Comparison of ENCODE assay signal across 8 mouse cellular contexts in genomic region chr1:143738811-143739210, GRCm38 (mm10). TPM values are rescaled to one million over a fixed set of nuclear protein-coding genes. Genes with fewer than 3 reads are reported as not detected.
DNase-seq lines count a peak whose midpoint lies in the region; ATAC-seq and TF ChIP-seq lines count a peak whose summit lies in the region.

No protein-coding gene starts in this region.

- no peak for ATAC-seq in stomach, embryonic 15.5 days (ENCODE audit: insufficient read depth, low FRiP score, low read depth)

- DNase-seq in kidney, adult 9 months: peak; percentile 14
- no peak for DNase-seq in kidney, postnatal 25 days
- peak; percentile 4 for DNase-seq in hindbrain, embryonic 10.5 days (ENCODE audit: low spot score)
- peak; percentile 10 for DNase-seq in lung, postnatal 25 days (ENCODE audit: low spot score)
- DNase-seq in cerebellum, adult 18-20 months: no peak
- DNase-seq in layer of hippocampus, adult 9-10 months (ENCODE audit: low spot score): no peak

- 32% methylated on average over 11 of the region's 11 CpGs for WGBS in hindbrain, embryonic 10.5 days
- WGBS in stomach, embryonic 15.5 days: 21% methylated on average over 11 of the region's 11 CpGs

- peak overlapping the region; percentile 96 for H3K4me3 ChIP-seq in bone marrow macrophage, adult 2 months (ENCODE audit: insufficient read depth, low read length)
- peak overlapping the region; percentile 86 for H3K4me3 ChIP-seq in hindbrain, embryonic 10.5 days
- peak overlapping the region; percentile 75 for H3K4me3 ChIP-seq in stomach, embryonic 15.5 days (replicated peaks)

- H3K36me3 ChIP-seq in hindbrain, embryonic 10.5 days: peaks cover 13% of the 10 kb centered on the region
- H3K36me3 ChIP-seq in stomach, embryonic 15.5 days: peaks cover 11% of the 10 kb centered on the region; the same call in 1 of the 2 replicates

- TF ChIP-seq CTCF in bone marrow macrophage, adult 2 months (IDR thresholded peaks at IDR 0.05; ENCODE audit: low read depth, low read length): no peak

- peaks cover 7% of the 10 kb centered on the region for H3K4me1 ChIP-seq in bone marrow macrophage, adult 2 months (ENCODE audit: control insufficient read depth, insufficient read depth, low read length)
- H3K4me1 ChIP-seq in hindbrain, embryonic 10.5 days (replicated peaks): peaks cover 19% of the 10 kb centered on the region
- no peaks in the 10 kb centered on the region for H3K4me1 ChIP-seq in stomach, embryonic 15.5 days

- H3K9me3 ChIP-seq in hindbrain, embryonic 10.5 days: no peaks in the 10 kb centered on the region
- no peaks in the 10 kb centered on the region for H3K9me3 ChIP-seq in stomach, embryonic 15.5 days

- H3K27ac ChIP-seq in bone marrow macrophage, adult 2 months (ENCODE audit: insufficient read depth, low read depth, low read length): no peak overlapping the region
- peak overlapping the region; percentile 94 for H3K27ac ChIP-seq in hindbrain, embryonic 10.5 days
- H3K27ac ChIP-seq in stomach, embryonic 15.5 days: peak overlapping the region; percentile 38; the same call in 1 of the 2 replicates

- H3K27me3 ChIP-seq in hindbrain, embryonic 10.5 days (ENCODE audit: insufficient read depth, poor library complexity, severe bottlenecking): peaks cover 4% of the 10 kb centered on the region; the same call in 1 of the 2 replicates
- no peaks in the 10 kb centered on the region for H3K27me3 ChIP-seq in stomach, embryonic 15.5 days (replicated peaks)

- H3K4me2 ChIP-seq in stomach, embryonic 15.5 days: peak overlapping the region; percentile 73

- TF ChIP-seq POLR2A in bone marrow macrophage, adult 2 months (IDR thresholded peaks at IDR 0.05; ENCODE audit: borderline replicate concordance, low read depth, low read length): no peak

- 0 out of 2 replicates have a peak overlapping the region, but pooled peaks have one; percentile 53 for H3K9ac ChIP-seq in stomach, embryonic 15.5 days

RNA-seq across cellular contexts. Expression of gene Glrx2, which starts 22.7 kb away (rescaled TPM):
- polyA plus RNA-seq in bone marrow macrophage, adult 2 months (2012; ENCODE audit: insufficient read depth, insufficient read length, missing spikeins): 34.3 and 45.1 TPM in 2 replicates
- polyA plus RNA-seq in hindbrain, embryonic 10.5 days (2016; fragmentation: Nextera tagmentation; extraction: Ambion mirVana): 70.6 and 91.5 TPM in 2 replicates
- polyA plus RNA-seq in stomach, embryonic 15.5 days (2015; fragmentation: Nextera tagmentation; extraction: Ambion mirVana): 98.3 and 104 TPM in 2 replicates

RNA-seq across cellular contexts. Expression of gene Cdc73, which starts 36.1 kb away (rescaled TPM):
- 32.7 TPM in 2 replicates for polyA plus RNA-seq in bone marrow macrophage, adult 2 months (2012; ENCODE audit: insufficient read depth, insufficient read length, missing spikeins)
- 27.9 and 34.6 TPM in 2 replicates for polyA plus RNA-seq in hindbrain, embryonic 10.5 days (2016; fragmentation: Nextera tagmentation; extraction: Ambion mirVana)
- 26.5 and 33.1 TPM in 2 replicates for polyA plus RNA-seq in stomach, embryonic 15.5 days (2015; fragmentation: Nextera tagmentation; extraction: Ambion mirVana)

RNA-seq across cellular contexts. Expression of gene Trove2, which starts 38.1 kb away (rescaled TPM):
- 8.2 and 8.6 TPM in 2 replicates for polyA plus RNA-seq in bone marrow macrophage, adult 2 months (2012; ENCODE audit: insufficient read depth, insufficient read length, missing spikeins)
- polyA plus RNA-seq in hindbrain, embryonic 10.5 days (2016; fragmentation: Nextera tagmentation; extraction: Ambion mirVana): 26.5 and 33.5 TPM in 2 replicates
- polyA plus RNA-seq in stomach, embryonic 15.5 days (2015; fragmentation: Nextera tagmentation; extraction: Ambion mirVana): 14.0 and 14.7 TPM in 2 replicates

RNA-seq across cellular contexts. Expression of gene Uchl5, which starts 38.3 kb away (rescaled TPM):
- 55.4 and 57.3 TPM in 2 replicates for polyA plus RNA-seq in bone marrow macrophage, adult 2 months (2012; ENCODE audit: insufficient read depth, insufficient read length, missing spikeins)
- 78.4 and 106 TPM in 2 replicates for polyA plus RNA-seq in hindbrain, embryonic 10.5 days (2016; fragmentation: Nextera tagmentation; extraction: Ambion mirVana)
- 113 and 119 TPM in 2 replicates for polyA plus RNA-seq in stomach, embryonic 15.5 days (2015; fragmentation: Nextera tagmentation; extraction: Ambion mirVana)

Comparison
In these comparisons a context has a peak if more than half of its experiments do, and no peak if none do; other contexts are left out.
1. DNase-seq: peak in kidney, adult 9 months (single experiment), hindbrain, embryonic 10.5 days (single experiment) and lung, postnatal 25 days (single experiment); none in kidney, postnatal 25 days (0 of 2), cerebellum, adult 18-20 months (0 of 2) and layer of hippocampus, adult 9-10 months (single experiment).
2. Peak in every context shown above with its lines, with median percentiles within 50 percentile points of each other: H3K4me3 ChIP-seq.